In the genomic region with DNA sequence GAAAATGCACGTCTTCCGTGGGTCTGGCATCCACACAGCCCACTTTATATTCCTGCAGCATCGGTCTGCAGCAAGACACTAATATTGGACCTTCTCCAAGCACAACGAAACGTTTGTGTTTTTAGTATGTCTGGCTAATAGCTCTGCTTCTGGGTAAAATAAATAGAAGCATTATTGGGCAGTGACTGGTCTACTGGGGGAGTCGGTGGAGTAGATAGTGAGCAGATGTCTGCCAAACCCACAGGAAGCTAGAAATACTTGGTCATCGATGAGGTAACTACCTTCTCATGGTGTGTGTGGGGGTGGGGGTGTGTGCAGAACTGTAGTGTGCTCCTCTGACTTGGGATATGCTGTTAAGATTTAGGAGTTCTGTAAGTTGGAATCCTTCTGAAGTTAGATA, we compare ENCODE assay signal across 8 mouse cellular contexts. TPM values are rescaled to one million over a fixed set of nuclear protein-coding genes. Genes with fewer than 3 reads are reported as not detected.
DNase-seq lines count a peak whose midpoint lies in the region; ATAC-seq lines count a peak whose summit lies in the region.

No protein-coding gene starts in this region.

- H3K27me3 ChIP-seq in lung, embryonic 16.5 days (ENCODE audit: control insufficient read depth, insufficient read depth, low read depth, low read length), result no peaks in the 10 kb centered on the region
- H3K27me3 ChIP-seq in forebrain, embryonic 14.5 days (replicated peaks; ENCODE audit: control insufficient read depth, insufficient read depth, low read length), result 0 out of 2 replicates have a peak, but pooled peaks cover 3% of the 10 kb centered on the region
- H3K27me3 ChIP-seq in limb, embryonic 15.5 days, result no peaks in the 10 kb centered on the region
- H3K27me3 ChIP-seq in stomach, embryonic 15.5 days (replicated peaks), result peaks cover 6% of the 10 kb centered on the region; the same call in 1 of the 2 replicates

- intact Hi-C loops in left cerebral cortex, postnatal 10 days (cut with DNase I), result loop anchor here (5.0 kb wide), 1 partner anchor 185 kb away; no protein-coding TSS in a partner anchor

- no peaks in the 10 kb centered on the region for H3K9me3 ChIP-seq in lung, embryonic 16.5 days (ENCODE audit: control insufficient read depth, low read length)
- H3K9me3 ChIP-seq in forebrain, embryonic 14.5 days (replicated peaks; ENCODE audit: control insufficient read depth, low read length), result no peaks in the 10 kb centered on the region
- H3K9me3 ChIP-seq in limb, embryonic 15.5 days, result no peaks in the 10 kb centered on the region
- H3K9me3 ChIP-seq in stomach, embryonic 15.5 days, result no peaks in the 10 kb centered on the region

- no peak for ATAC-seq in lung, embryonic 16.5 days (ENCODE audit: low read depth)
- ATAC-seq in forebrain, embryonic 14.5 days, result no peak
- ATAC-seq in limb, embryonic 15.5 days (ENCODE audit: insufficient number of reproducible peaks, low FRiP score, low TSS enrichment, low read depth), result no peak
- no peak for ATAC-seq in stomach, embryonic 15.5 days (ENCODE audit: insufficient read depth, low FRiP score, low read depth)

- peak overlapping the region; percentile 87 for H3K4me2 ChIP-seq in lung, embryonic 16.5 days (ENCODE audit: low read depth, low read length)
- H3K4me2 ChIP-seq in forebrain, embryonic 14.5 days (ENCODE audit: low read length), result peak overlapping the region; percentile 97
- H3K4me2 ChIP-seq in limb, embryonic 15.5 days, result peak overlapping the region; percentile 98
- peak overlapping the region; percentile 97 for H3K4me2 ChIP-seq in stomach, embryonic 15.5 days

- no peak for DNase-seq in lung, adult 18-20 months
- peak; percentile 37 for DNase-seq in forebrain, embryonic 14.5 days (ENCODE audit: low spot score)
- DNase-seq in B cell, adult 2 months, result no peak
- DNase-seq in left cerebral cortex, postnatal 10 days (ENCODE audit: extremely low spot score in 1 of 2, low spot score in 2 of 2), result no peak
- no peak for DNase-seq in left cerebral cortex, adult 18-20 months (ENCODE audit: low spot score in 2 of 2)

- H3K36me3 ChIP-seq in lung, embryonic 16.5 days (ENCODE audit: control insufficient read depth, insufficient read depth, low read length), result no peaks in the 10 kb centered on the region
- H3K36me3 ChIP-seq in forebrain, embryonic 14.5 days (ENCODE audit: control insufficient read depth, insufficient read depth, low read length), result no peaks in the 10 kb centered on the region
- no peaks in the 10 kb centered on the region for H3K36me3 ChIP-seq in limb, embryonic 15.5 days
- H3K36me3 ChIP-seq in stomach, embryonic 15.5 days, result no peaks in the 10 kb centered on the region

- 6% methylated on average over 7 of the region's 7 CpGs for WGBS in lung, embryonic 16.5 days
- 22% methylated on average over 7 of the region's 7 CpGs for WGBS in forebrain, embryonic 14.5 days
- WGBS in limb, embryonic 15.5 days, result 8% methylated on average over 7 of the region's 7 CpGs
- 9% methylated on average over 7 of the region's 7 CpGs for WGBS in stomach, embryonic 15.5 days

- peak overlapping the region; percentile 97 for H3K9ac ChIP-seq in lung, embryonic 16.5 days (ENCODE audit: low read length)
- H3K9ac ChIP-seq in forebrain, embryonic 14.5 days (ENCODE audit: low read length), result peak overlapping the region; percentile 95
- no peak overlapping the region for H3K9ac ChIP-seq in limb, embryonic 15.5 days
- no peak overlapping the region; the same call in 1 of the 2 replicates for H3K9ac ChIP-seq in stomach, embryonic 15.5 days

- H3K4me3 ChIP-seq in lung, embryonic 16.5 days (ENCODE audit: low read length), result peak overlapping the region; percentile 91
- H3K4me3 ChIP-seq in forebrain, embryonic 14.5 days (ENCODE audit: low read depth, low read length), result peak overlapping the region; percentile 85
- H3K4me3 ChIP-seq in limb, embryonic 15.5 days, result peak overlapping the region; percentile 89
- peak overlapping the region; percentile 92 for H3K4me3 ChIP-seq in stomach, embryonic 15.5 days (replicated peaks)

- H3K4me1 ChIP-seq in lung, embryonic 16.5 days (replicated peaks; ENCODE audit: control insufficient read depth, insufficient read depth, low read length), result peaks cover 31% of the 10 kb centered on the region
- peaks cover 15% of the 10 kb centered on the region for H3K4me1 ChIP-seq in forebrain, embryonic 14.5 days (ENCODE audit: control insufficient read depth, insufficient read depth, low read length)
- H3K4me1 ChIP-seq in limb, embryonic 15.5 days, result peaks cover 32% of the 10 kb centered on the region
- H3K4me1 ChIP-seq in stomach, embryonic 15.5 days, result peaks cover 10% of the 10 kb centered on the region; the same call in 1 of the 2 replicates

- H3K27ac ChIP-seq in lung, embryonic 16.5 days (ENCODE audit: low read length), result peak overlapping the region; percentile 80
- 0 out of 2 replicates have a peak overlapping the region, but pooled peaks have one; percentile 82 for H3K27ac ChIP-seq in forebrain, embryonic 14.5 days (ENCODE audit: low read depth, low read length)
- H3K27ac ChIP-seq in limb, embryonic 15.5 days, result peak overlapping the region; percentile 93
- H3K27ac ChIP-seq in stomach, embryonic 15.5 days, result peak overlapping the region; percentile 82

RNA-seq across cellular contexts. Expression of a gene that starts 2.3 kb away (rescaled TPM):
- 20.0 and 22.0 TPM in 2 replicates for polyA plus RNA-seq in lung, embryonic 16.5 days (2015; fragmentation: Nextera tagmentation; extraction: Ambion mirVana)
- 17.4 and 30.3 TPM in 2 replicates for polyA plus RNA-seq in forebrain, embryonic 14.5 days (2014; fragmentation: Nextera tagmentation; extraction: Ambion mirVana)
- polyA plus RNA-seq in limb, embryonic 15.5 days (2015; fragmentation: Nextera tagmentation; extraction: Ambion mirVana), result 25.1 and 29.1 TPM in 2 replicates
- polyA plus RNA-seq in stomach, embryonic 15.5 days (2015; fragmentation: Nextera tagmentation; extraction: Ambion mirVana), result 17.3 and 19.1 TPM in 2 replicates
- total RNA-seq in left cerebral cortex, postnatal 10 days (2021), result 100 to 1,000 TPM; 151 to 152 TPM
- total RNA-seq in left cerebral cortex, adult 18-20 months (2021), result 100 to 1,000 TPM; 129 to 134 TPM

Comparison
In these comparisons a context has a peak if more than half of its experiments do, and no peak if none do; other contexts are left out.
1. H3K9ac ChIP-seq: peak in lung, embryonic 16.5 days (single experiment) and forebrain, embryonic 14.5 days (single experiment); none in limb, embryonic 15.5 days (single experiment) and stomach, embryonic 15.5 days (single experiment).
2. Peak in every context shown above with its lines, with median percentiles within 50 percentile points of each other: H3K27ac ChIP-seq, H3K4me2 ChIP-seq and H3K4me3 ChIP-seq.